Mouse (Mus musculus) lung, embryonic 14.5 days (tissue): ENCODE data around the gene Slc38a4. TPM values are rescaled to one million over a fixed set of nuclear protein-coding genes. Genes with fewer than 3 reads are reported as not detected.

Source experiments
- ATAC-seq: fragments of 200-750 bp; cut with Nextera tagmentation; 2 replicates; pipeline ENCODE4 v1.8.0; 2017; ENCODE audit warnings: mild to moderate bottlenecking, moderate TSS enrichment, moderate library complexity; ENCODE audit not compliant: insufficient read depth
- DNase-seq: peaks from one replicate; pipeline ENCODE4 v3.0.0-alpha.2; 2015
- H3K27ac ChIP-seq: fragments of 300-500 bp; sonication (generic); 2 replicates; pipeline ENCODE4 v1.5.1; 2014; ENCODE audit warnings: low read depth, mild to moderate bottlenecking, moderate library complexity
- H3K27me3 ChIP-seq: fragments of 300-500 bp; sonication (generic); 2 replicates; pipeline ENCODE4 v1.6.1; 2014; ENCODE audit warnings: low read length, control low read depth; ENCODE audit not compliant: insufficient read depth
- H3K36me3 ChIP-seq: fragments of 300-500 bp; sonication (generic); 2 replicates; pipeline ENCODE4 v1.6.1; 2014; ENCODE audit warnings: control low read depth; ENCODE audit not compliant: insufficient read depth
- H3K4me1 ChIP-seq: fragments of 300-500 bp; sonication (generic); 2 replicates; pipeline ENCODE4 v1.6.1; 2014; ENCODE audit warnings: antibody characterized with exemption, control low read depth; ENCODE audit not compliant: insufficient read depth
- H3K4me2 ChIP-seq: fragments of 300-500 bp; sonication (generic); 2 replicates; pipeline ENCODE4 v1.6.1; 2014; ENCODE audit warnings: mild to moderate bottlenecking
- H3K4me3 ChIP-seq: fragments of 300-500 bp; sonication (generic); 2 replicates; pipeline ENCODE4 v1.5.1; 2014; ENCODE audit warnings: low read depth, low read length
- H3K9ac ChIP-seq: fragments of 300-500 bp; sonication (generic); 2 replicates; pipeline ENCODE4 v1.6.1; 2014
- H3K9me3 ChIP-seq: fragments of 300-500 bp; sonication (generic); 2 replicates; pipeline ENCODE4 v1.6.1; 2016; ENCODE audit warnings: low read depth, low read length, control low read depth
- CTCF ChIP-seq: IDR thresholded peaks from 2 replicates; pipeline ENCODE4 v1.5.1; 2016; ENCODE audit warnings: antibody characterized with exemption, low read depth
- WGBS: fragments of 180-500 bp; shearing (Covaris S2); extraction: QIAGEN DNeasy Blood & Tissue Kit; methylation state at CpG from one replicate; pipeline ENCODE4 v1.1.7; 2014; 5-methylcytosine and 5-hydroxymethylcytosine counted together
- polyA plus RNA-seq: library from polyadenylated mRNA; unstranded; fragments of >200 nt; fragmentation: Nextera tagmentation; extraction: Ambion mirVana; gene quantifications from 2 replicates; pipeline ENCODE4 v1.2.1, GENCODE M21; 2014

The Slc38a4 gene
- polyA plus RNA-seq, 1 experiment from 2014 or later = 92.3 TPM

DNA sequence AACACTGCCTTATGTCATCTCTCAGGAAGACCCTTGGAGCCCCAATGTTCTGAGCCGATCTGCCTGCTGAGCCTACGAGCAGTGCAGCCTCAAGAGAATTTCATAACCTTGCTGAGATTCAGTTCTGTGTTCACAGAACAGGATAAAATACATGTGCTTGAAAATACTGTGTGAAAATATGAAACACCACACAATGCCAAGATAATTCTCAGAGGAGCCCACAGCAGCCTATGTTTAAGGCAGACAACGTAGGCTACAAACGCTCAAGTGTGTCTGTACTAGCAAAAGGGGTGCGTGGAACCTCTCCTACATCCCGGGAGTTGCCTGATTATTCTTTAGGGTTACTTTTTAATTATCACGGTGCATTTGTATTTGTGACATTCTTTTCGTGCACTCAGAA is 92.4 kb downstream of the Slc38a4 start:
- Histone ChIP-seq H3K4me2 (no peak overlapping the region), H3K27me3 (no peaks in the 10 kb centered on the region), H3K4me3 (no peak overlapping the region), H3K36me3 (no peaks in the 10 kb centered on the region), H3K9me3 (no peaks in the 10 kb centered on the region), H3K4me1 (no peaks in the 10 kb centered on the region), H3K27ac (no peak overlapping the region), H3K9ac (no peak overlapping the region)
- WGBS = 83% methylated on average over 8 of the region's 8 CpGs
- DNase-seq = no peak
- no peak for ATAC-seq
- TF ChIP-seq CTCF = no peak

DNA sequence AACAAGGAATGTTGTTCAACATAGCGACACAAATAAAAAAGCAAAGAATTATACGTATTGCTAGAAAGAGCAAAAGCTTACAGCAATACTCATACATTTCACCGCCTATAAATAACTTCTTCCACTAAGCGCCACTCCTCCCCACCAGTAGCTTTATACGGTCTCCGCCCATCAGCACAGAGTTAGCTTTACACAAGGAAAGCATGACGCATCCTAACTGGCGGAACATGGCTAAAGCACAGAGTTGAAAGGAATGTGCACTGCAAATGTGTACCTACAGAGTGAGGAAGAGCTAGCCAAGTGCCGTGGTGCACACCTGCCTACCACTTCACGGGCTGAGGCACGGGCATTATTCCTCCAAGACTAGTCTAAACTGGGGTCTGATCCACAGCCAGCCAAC is 95.4 kb downstream of the Slc38a4 start:
- Histone ChIP-seq H3K9me3 (no peaks in the 10 kb centered on the region), H3K4me3 (no peak overlapping the region), H3K27me3 (no peaks in the 10 kb centered on the region), H3K4me1 (no peaks in the 10 kb centered on the region), H3K36me3 (no peaks in the 10 kb centered on the region), H3K4me2 (no peak overlapping the region), H3K9ac (no peak overlapping the region), H3K27ac (no peak overlapping the region)
- ATAC-seq = no peak
- TF ChIP-seq CTCF = no peak
- 87% methylated on average over 11 of the region's 11 CpGs for WGBS
- DNase-seq = no peak

DNA sequence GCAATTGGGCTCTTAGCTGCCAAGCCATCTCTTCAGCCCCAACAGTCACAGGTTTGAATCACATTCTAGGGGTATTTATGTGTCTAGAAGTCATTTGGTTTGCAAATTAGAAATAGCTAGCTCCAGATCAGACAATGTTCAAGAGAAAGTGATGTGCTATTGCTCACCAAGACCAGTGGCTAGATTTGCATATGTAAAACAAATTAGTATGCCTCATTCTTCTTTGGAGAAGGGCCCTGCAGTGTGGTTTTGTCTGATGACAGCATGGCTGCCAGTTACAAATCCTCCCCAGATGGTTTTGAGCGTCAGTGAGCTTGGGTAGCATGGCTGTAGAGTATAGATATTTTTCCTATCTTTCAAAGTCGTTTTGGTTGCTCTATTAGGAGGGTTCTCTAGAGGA is 96.5 kb downstream of the Slc38a4 start:
- H3K36me3 ChIP-seq = no peaks in the 10 kb centered on the region
- ATAC-seq (no peak), DNase-seq (no peak)
- H3K4me3 ChIP-seq = no peak overlapping the region
- H3K27me3 ChIP-seq = no peaks in the 10 kb centered on the region
- 84% methylated on average over 2 of the region's 2 CpGs for WGBS
- no peak overlapping the region for H3K4me2 ChIP-seq
- no peaks in the 10 kb centered on the region for H3K4me1 ChIP-seq
- no peaks in the 10 kb centered on the region for H3K9me3 ChIP-seq
- H3K9ac ChIP-seq = no peak overlapping the region
- H3K27ac ChIP-seq = no peak overlapping the region
- no peak for TF ChIP-seq CTCF

DNA sequence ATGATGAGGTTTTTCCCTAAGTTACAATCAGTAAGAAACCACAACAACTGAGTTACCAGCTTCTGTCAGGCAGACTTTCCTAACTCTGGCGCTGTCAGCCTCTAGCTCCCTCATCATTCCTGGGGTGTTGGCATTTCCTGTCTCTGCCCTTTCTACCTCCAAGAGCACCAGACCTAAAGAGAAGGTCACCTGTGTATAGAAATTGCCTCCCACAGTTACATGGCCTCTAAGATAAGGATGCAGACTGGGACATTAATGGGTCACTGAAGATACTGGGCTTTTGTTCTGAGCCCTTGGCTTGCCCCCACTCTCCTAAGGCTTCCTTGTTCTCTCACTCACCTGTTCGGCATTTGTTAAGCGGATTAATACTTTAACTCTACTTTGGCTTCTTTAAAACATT is 99.1 kb downstream of the Slc38a4 start:
- no peaks in the 10 kb centered on the region for H3K27me3 ChIP-seq
- no peak overlapping the region for H3K27ac ChIP-seq
- H3K4me1 ChIP-seq = no peaks in the 10 kb centered on the region
- WGBS = 63% methylated on average over 3 of the region's 3 CpGs
- no peaks in the 10 kb centered on the region for H3K36me3 ChIP-seq
- no peak overlapping the region for H3K4me2 ChIP-seq
- ATAC-seq (no peak), DNase-seq (no peak)
- no peaks in the 10 kb centered on the region for H3K9me3 ChIP-seq
- no peak overlapping the region for H3K4me3 ChIP-seq
- no peak overlapping the region for H3K9ac ChIP-seq
- no peak for TF ChIP-seq CTCF

DNA sequence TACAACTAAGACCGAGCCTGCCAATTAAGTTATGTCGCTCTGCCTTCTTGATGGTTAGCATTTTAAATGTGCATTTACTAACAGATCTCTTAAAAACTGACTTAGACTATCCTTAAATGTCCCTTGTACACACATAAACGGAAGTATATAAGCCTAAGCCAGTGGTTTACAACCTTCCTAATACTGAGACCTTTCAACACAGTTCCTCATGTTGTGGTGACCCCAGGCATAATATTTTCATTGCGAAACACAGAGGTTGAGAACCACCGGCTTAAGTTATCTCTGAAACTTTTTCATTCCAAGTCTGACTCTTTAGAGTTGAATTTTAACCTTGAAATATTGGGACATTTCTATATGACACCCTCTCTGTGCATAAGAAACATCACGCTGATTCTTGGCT is 101.4 kb downstream of the Slc38a4 start:
- H3K4me3 ChIP-seq = no peak overlapping the region
- no peak for DNase-seq
- no peak for TF ChIP-seq CTCF
- no peaks in the 10 kb centered on the region for H3K9me3 ChIP-seq
- no peaks in the 10 kb centered on the region for H3K4me1 ChIP-seq
- H3K27me3 ChIP-seq = no peaks in the 10 kb centered on the region
- no peaks in the 10 kb centered on the region for H3K36me3 ChIP-seq
- ATAC-seq = no peak
- 80% methylated on average over 6 of the region's 6 CpGs for WGBS
- no peak overlapping the region for H3K27ac ChIP-seq
- H3K9ac ChIP-seq = no peak overlapping the region
- no peak overlapping the region for H3K4me2 ChIP-seq

DNA sequence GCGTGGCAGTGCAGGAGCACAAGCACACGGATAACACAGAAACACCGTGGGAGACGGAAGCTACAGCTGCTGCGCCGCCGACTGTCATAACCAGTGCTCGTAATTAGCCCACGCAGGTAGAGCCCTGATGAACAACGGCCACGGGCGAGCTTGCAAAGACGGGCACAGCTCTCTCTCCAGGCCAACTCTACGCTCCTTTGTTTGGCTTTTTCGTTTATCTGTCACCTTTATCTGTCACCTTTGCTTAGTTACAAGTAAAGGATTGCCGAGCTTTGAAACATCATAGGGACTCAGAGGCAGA is 101.9 kb downstream of the Slc38a4 start:
- no peak for ATAC-seq
- H3K27me3 ChIP-seq = no peaks in the 10 kb centered on the region
- H3K9ac ChIP-seq = peak overlapping the region; percentile 50

DNA sequence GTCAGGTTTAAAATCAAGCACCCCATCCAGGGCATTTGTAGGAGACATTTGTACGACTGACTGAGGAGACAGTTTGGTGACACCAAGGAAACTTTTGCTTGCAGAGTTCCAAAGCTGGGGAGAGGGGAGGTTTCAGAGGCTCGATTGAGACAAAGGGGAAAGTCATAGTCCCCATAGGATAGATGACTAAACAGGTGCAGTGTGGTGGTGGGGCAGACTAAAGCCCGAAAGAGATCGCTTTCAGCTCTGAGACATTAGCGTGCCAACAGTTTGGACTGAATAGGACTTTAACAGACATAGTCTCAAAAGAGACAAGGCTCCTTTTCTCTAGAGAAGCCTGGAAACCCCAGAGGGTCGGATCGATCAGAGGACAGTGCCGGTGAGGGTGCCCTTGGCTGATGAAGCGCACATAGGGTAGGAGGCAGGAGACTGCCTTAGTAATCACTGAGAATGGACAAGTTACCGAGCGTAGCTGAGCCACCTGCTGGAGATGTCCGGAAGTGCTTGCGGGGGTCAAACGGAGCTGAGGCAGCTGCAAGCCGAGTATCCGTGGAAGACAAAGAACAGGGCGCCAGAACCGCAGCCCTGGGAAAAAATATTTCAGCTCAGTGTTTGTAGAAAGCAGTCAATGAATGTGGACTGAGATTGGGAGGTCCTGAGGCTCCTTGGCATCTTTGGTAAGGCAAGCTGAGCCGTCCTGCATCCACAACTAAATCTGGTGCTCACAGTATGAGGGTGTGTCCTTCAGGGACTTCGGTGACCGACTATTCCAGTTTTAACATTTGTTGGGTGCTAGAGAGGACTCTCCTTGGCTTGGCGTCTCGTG is 102.4 kb downstream of the Slc38a4 start:
- no peaks in the 10 kb centered on the region for H3K4me1 ChIP-seq
- peak; percentile 88 for TF ChIP-seq CTCF
- ATAC-seq (peak; percentile 79), DNase-seq (peak; percentile 93)
- no peaks in the 10 kb centered on the region for H3K27me3 ChIP-seq
- WGBS = 24% methylated on average over 23 of the region's 23 CpGs
- H3K4me2 ChIP-seq = peak overlapping the region; percentile 66
- H3K4me3 ChIP-seq = peak overlapping the region; percentile 26
- peak overlapping the region; percentile 50 for H3K9ac ChIP-seq
- no peaks in the 10 kb centered on the region for H3K36me3 ChIP-seq
- H3K27ac ChIP-seq = no peak overlapping the region
- no peaks in the 10 kb centered on the region for H3K9me3 ChIP-seq

More for the DNA sequence above, 101.9 kb downstream of the Slc38a4 start:
- H3K4me2 ChIP-seq = peak overlapping the region; percentile 66
- no peak overlapping the region for H3K27ac ChIP-seq
- H3K36me3 ChIP-seq = no peaks in the 10 kb centered on the region
- H3K4me3 ChIP-seq = peak overlapping the region; percentile 26
- TF ChIP-seq CTCF = no peak
- DNase-seq = no peak
- no peaks in the 10 kb centered on the region for H3K4me1 ChIP-seq
- H3K9me3 ChIP-seq = no peaks in the 10 kb centered on the region
- WGBS = 22% methylated on average over 16 of the region's 16 CpGs
